Mouse (Mus musculus) intestine, embryonic 16.5 days (tissue): ENCODE results near the gene Cd82. TPM values are rescaled to one million over a fixed set of nuclear protein-coding genes. Genes with fewer than 3 reads are reported as not detected.

Experiments
- ATAC-seq: fragments of 200-750 bp; cut with Nextera tagmentation; 2 replicates; pipeline ENCODE4 v1.8.0; 2017; ENCODE audit warnings: moderate TSS enrichment, moderate library complexity
- H3K27ac ChIP-seq: fragments of 300-500 bp; sonication (generic); 2 replicates; pipeline ENCODE4 v1.5.1; 2014; ENCODE audit warnings: mild to moderate bottlenecking, low read length
- H3K27me3 ChIP-seq: fragments of 300-500 bp; sonication (generic); replicated peaks from 2 replicates; pipeline ENCODE4 v1.6.1; 2014; ENCODE audit warnings: low read length, control low read depth, mixed read lengths; ENCODE audit not compliant: control insufficient read depth, insufficient read depth
- H3K36me3 ChIP-seq: fragments of 300-500 bp; sonication (generic); 2 replicates; pipeline ENCODE4 v1.6.1; 2014; ENCODE audit warnings: low read length, control low read depth; ENCODE audit not compliant: control insufficient read depth, insufficient read depth
- H3K4me1 ChIP-seq: fragments of 300-500 bp; sonication (generic); 2 replicates; pipeline ENCODE4 v1.6.1; 2014; ENCODE audit warnings: low read length, control low read depth, mixed read lengths; ENCODE audit not compliant: control insufficient read depth, insufficient read depth
- H3K4me2 ChIP-seq: fragments of 300-500 bp; sonication (generic); 2 replicates; pipeline ENCODE4 v1.6.1; 2014; ENCODE audit warnings: low read depth, low read length, control low read depth
- H3K4me3 ChIP-seq: fragments of 300-500 bp; sonication (generic); 2 replicates; pipeline ENCODE4 v1.5.1; 2014; ENCODE audit warnings: mild to moderate bottlenecking, low read length
- H3K9ac ChIP-seq: fragments of 300-500 bp; sonication (generic); 2 replicates; pipeline ENCODE4 v1.6.1; 2014; ENCODE audit warnings: low read depth, low read length
- H3K9me3 ChIP-seq: fragments of 300-500 bp; sonication (generic); 2 replicates; pipeline ENCODE4 v1.6.1; 2016; ENCODE audit warnings: low read length, control low read depth; ENCODE audit not compliant: control insufficient read depth
- WGBS: fragments of 180-500 bp; shearing (Covaris S2); extraction: QIAGEN DNeasy Blood & Tissue Kit; methylation state at CpG from one replicate; pipeline ENCODE4 v1.1.7; 2014; 5-methylcytosine and 5-hydroxymethylcytosine counted together
- polyA plus RNA-seq: library from polyadenylated mRNA; unstranded; fragments of >200 nt; fragmentation: Nextera tagmentation; extraction: Ambion mirVana; gene quantifications from 2 replicates; pipeline ENCODE4 v1.2.1, GENCODE M21; 2015

Cd82 gene
- polyA plus RNA-seq, 1 experiment from 2014 or later: 171 TPM

DNA sequence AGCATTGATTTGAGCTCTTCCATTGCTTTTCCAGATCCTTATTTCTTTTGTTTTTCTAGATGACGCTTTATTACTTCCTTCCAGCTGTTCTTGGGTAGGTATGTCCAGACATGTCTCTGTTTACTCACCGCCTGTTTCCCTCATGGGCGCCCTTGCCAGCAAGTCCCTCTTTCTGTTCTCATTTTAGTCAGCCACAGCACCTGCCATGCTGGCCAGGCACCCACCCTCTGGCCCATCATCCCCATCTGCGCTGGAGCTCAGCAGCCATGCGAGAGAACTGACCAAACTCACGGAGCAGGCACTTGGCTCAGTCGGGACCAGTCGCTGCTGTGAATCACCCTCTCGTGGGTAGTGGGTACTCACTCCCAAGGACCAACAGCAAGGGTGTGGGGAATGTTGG lies 11.0 kb upstream of the Cd82 start:
- H3K27me3 ChIP-seq: no peaks in the 10 kb centered on the region
- 76% methylated on average over 9 of the region's 9 CpGs for WGBS
- ATAC-seq: no peak

DNA sequence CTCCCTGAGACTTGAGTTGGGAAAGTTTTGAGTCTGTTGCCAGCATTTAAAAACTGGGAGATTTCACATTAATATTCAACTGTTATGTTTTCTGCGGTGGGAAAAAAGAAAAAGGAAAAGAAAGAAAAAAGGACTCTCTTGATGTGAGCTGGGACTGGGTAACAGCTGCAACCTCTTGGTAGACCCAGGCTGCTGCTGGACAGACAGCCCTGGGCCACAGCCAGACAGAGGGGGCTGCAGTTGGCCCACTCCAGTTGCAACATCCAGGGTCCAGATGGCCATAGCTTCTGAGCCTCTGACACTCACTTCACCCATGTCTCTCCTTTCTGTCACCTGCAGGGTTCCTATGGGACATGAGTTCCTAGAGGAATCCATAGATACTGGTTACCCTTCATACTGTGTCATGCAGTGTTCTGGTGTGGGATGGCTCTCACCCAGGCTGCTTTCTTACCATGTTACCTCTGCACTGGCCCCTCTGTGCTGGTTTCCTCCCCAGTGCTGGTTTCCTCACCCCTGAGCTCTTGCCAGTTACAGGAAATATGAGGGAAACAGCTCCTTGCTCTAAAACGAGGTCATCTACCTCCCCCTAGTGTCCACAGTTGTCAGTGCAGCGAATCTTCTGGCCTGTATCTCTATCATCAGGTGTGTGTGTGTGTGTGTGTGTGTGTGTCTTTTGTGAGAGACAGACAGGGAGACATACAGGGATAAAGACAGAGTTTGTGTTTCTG lies 8.1 kb upstream of the Cd82 start:
- no peak overlapping the region for H3K4me3 ChIP-seq

More for the DNA sequence above, 11.0 kb upstream of the Cd82 start:
- no peak overlapping the region for H3K9ac ChIP-seq
- H3K4me1 ChIP-seq: peaks cover 10% of the 10 kb centered on the region
- no peaks in the 10 kb centered on the region for H3K9me3 ChIP-seq
- no peak overlapping the region for H3K4me3 ChIP-seq
- H3K27ac ChIP-seq: no peak overlapping the region
- H3K4me2 ChIP-seq: no peak overlapping the region
- no peaks in the 10 kb centered on the region for H3K36me3 ChIP-seq

DNA sequence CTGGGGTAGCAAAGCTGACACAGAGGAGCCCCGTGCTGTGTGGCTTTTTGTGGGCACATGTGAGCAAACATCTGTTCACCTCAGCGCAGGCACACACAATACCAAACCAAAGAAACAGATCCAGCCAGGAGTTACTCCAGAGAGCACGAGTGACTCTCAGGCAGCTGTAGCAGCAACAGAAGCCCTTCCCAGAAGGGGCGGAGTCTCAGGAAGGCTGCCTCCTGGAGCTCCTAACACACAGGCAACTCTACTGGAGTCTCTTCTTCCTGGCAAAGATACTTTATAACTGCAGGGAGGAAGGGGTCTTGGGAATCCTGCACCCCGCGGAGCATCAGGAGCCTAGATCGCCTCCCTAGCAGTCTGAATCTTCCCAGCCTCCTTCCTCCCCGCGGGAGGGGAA lies 7.2 kb upstream of the Cd82 start:
- Histone ChIP-seq H3K9ac (peak overlapping the region; percentile 68), H3K4me1 (peaks cover 13% of the 10 kb centered on the region), H3K27me3 (no peaks in the 10 kb centered on the region), H3K9me3 (no peaks in the 10 kb centered on the region), H3K36me3 (no peaks in the 10 kb centered on the region), H3K4me2 (peak overlapping the region; percentile 70), H3K27ac (no peak overlapping the region), H3K4me3 (peak overlapping the region; percentile 39)
- ATAC-seq: peak; percentile 82
- WGBS: 3% methylated on average over 9 of the region's 9 CpGs

More for the DNA sequence above, 8.1 kb upstream of the Cd82 start:
- Histone ChIP-seq H3K36me3 (no peaks in the 10 kb centered on the region), H3K9me3 (no peaks in the 10 kb centered on the region), H3K4me2 (no peak overlapping the region), H3K4me1 (peaks cover 12% of the 10 kb centered on the region), H3K27me3 (no peaks in the 10 kb centered on the region), H3K9ac (peak overlapping the region; percentile 68; the same call in 1 of the 2 replicates), H3K27ac (no peak overlapping the region)
- ATAC-seq: peak; percentile 35; the same call in 1 of the 2 replicates
- WGBS: 18% methylated on average over 3 of the region's 3 CpGs

- Histone ChIP-seq H3K4me1 (peaks cover 13% of the 10 kb centered on the region), H3K9ac (no peak overlapping the region), H3K27me3 (no peaks in the 10 kb centered on the region), H3K4me3 (no peak overlapping the region), H3K4me2 (no peak overlapping the region), H3K27ac (no peak overlapping the region), H3K9me3 (no peaks in the 10 kb centered on the region), H3K36me3 (no peaks in the 10 kb centered on the region)
- ATAC-seq: no peak
- 14% methylated on average over 7 of the region's 7 CpGs for WGBS
These were observed 6.2 kb upstream of the Cd82 start for GRCm38 (mm10) chr2:93469118-93469517.

DNA sequence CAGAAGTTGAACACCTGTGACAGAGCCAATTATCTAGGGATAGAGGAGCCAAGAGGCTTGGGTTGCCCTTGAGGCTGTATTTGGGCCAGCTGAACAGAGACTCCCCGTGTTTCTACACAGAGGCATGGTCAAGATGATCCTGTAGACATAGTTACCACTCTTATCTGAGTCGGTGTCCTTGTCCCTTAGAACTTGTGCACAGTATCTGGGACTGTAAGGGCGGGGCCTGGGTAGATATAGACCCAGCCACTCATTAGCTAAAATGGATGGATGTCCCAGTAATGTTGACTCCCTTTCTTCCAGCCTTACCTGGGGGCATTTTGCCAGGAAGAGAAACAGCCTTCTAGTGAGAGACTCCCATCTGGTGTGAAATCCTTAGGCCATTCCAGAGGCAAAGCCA lies 3.4 kb upstream of the Cd82 start:
- Histone ChIP-seq H3K9me3 (no peaks in the 10 kb centered on the region), H3K27me3 (no peaks in the 10 kb centered on the region), H3K36me3 (no peaks in the 10 kb centered on the region), H3K4me3 (no peak overlapping the region), H3K27ac (no peak overlapping the region), H3K4me1 (peaks cover 24% of the 10 kb centered on the region), H3K4me2 (no peak overlapping the region), H3K9ac (no peak overlapping the region)
- WGBS: 74% methylated on average over 3 of the region's 3 CpGs
- ATAC-seq: no peak

- Histone ChIP-seq H3K9me3 (no peaks in the 10 kb centered on the region), H3K36me3 (no peaks in the 10 kb centered on the region), H3K27me3 (no peaks in the 10 kb centered on the region), H3K9ac (peak overlapping the region; percentile 77), H3K4me2 (peak overlapping the region; percentile 77), H3K4me3 (peak overlapping the region; percentile 63), H3K4me1 (peaks cover 54% of the 10 kb centered on the region), H3K27ac (peak overlapping the region; percentile 95)
- ATAC-seq: peak; percentile 96
- 2% methylated on average over 41 of the region's 41 CpGs for WGBS
These were observed 848 bp downstream of the Cd82 start for GRCm38 (mm10) chr2:93461869-93462714.

- H3K36me3 ChIP-seq: no peaks in the 10 kb centered on the region
- peak overlapping the region; percentile 77; the same call in 1 of the 2 replicates for H3K9ac ChIP-seq
- H3K4me3 ChIP-seq: peak overlapping the region; percentile 63
- 0 out of 2 replicates have a peak overlapping the region, but pooled peaks have one; percentile 86 for H3K27ac ChIP-seq
- H3K4me2 ChIP-seq: peak overlapping the region; percentile 77
- H3K4me1 ChIP-seq: peaks cover 60% of the 10 kb centered on the region
- no peak for ATAC-seq
- H3K9me3 ChIP-seq: no peaks in the 10 kb centered on the region
- WGBS: 79% methylated on average over 6 of the region's 6 CpGs
- no peaks in the 10 kb centered on the region for H3K27me3 ChIP-seq
These were observed 2.0 kb downstream of the Cd82 start for GRCm38 (mm10) chr2:93460786-93461469.

DNA sequence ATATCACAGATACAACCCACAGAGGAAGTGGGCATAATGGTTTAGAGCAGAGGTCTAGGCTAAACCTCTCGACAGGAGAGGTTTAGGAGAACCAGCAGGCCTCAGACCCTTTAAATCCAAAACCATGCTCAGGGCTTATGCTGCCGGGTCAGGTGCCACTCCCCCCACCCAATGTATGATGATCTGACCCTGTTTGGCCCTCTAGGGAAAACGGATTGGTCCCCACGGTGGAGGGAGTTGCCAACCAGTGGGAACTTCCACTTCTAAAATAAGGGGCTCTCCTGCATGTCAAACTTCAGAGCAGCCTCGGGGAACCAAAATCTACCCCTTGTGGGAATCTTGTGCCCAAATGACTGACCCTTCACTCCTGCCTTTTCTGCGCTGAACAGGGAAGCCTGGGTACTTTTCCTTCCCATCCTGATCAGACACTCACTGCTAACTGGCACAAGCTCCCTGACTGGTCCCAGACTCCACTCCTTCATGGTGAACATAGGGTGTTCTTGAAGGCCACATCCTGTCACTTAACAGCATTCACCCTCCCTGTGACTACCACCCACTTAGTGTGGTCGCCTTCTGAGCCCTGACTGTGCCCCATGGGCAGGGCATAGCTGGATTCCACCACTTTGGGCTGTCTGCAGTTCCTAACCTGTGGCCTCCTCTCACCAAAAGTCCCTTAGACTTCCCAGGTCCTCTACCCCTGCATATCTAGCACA lies 3.6 kb downstream of the Cd82 start:
- no peaks in the 10 kb centered on the region for H3K27me3 ChIP-seq
- peaks cover 68% of the 10 kb centered on the region for H3K4me1 ChIP-seq
- peak overlapping the region; percentile 9 for H3K4me2 ChIP-seq
- H3K4me3 ChIP-seq: no peak overlapping the region
- H3K27ac ChIP-seq: peak overlapping the region; percentile 56
- ATAC-seq: no peak
- no peaks in the 10 kb centered on the region for H3K36me3 ChIP-seq
- peak overlapping the region; percentile 23; the same call in 1 of the 2 replicates for H3K9ac ChIP-seq
- H3K9me3 ChIP-seq: no peaks in the 10 kb centered on the region
- WGBS: 60% methylated on average over 7 of the region's 7 CpGs
